Mouse (Mus musculus) spleen, postnatal 4 days (tissue): Measurements from ENCODE around the gene Kmo.

Experiments
- DNase-seq, 2 experiments: peaks; one replicate each; pipeline ENCODE4 v3.0.0; 2022; ENCODE audit warnings: low spot score in 2 of 2

Gene Kmo

GRCm38 (mm10) chr1:175631721-175632221 is 11.6 kb downstream of the Kmo start:
- no peak for DNase-seq

GRCm38 (mm10) chr1:175632470-175632869 is 12.3 kb downstream of the Kmo start:
- no peak for DNase-seq

GRCm38 (mm10) chr1:175637677-175638076 is 17.5 kb downstream of the Kmo start:
- DNase-seq: no peak

- DNase-seq: no peak
Observed at GRCm38 (mm10) chr1:175639072-175639471, 18.9 kb downstream of the Kmo start.

GRCm38 (mm10) chr1:175640435-175641150 is 20.4 kb downstream of the Kmo start:
- DNase-seq: no peak

GRCm38 (mm10) chr1:175643496-175644265 is 23.5 kb downstream of the Kmo start:
- no peak for DNase-seq

GRCm38 (mm10) chr1:175646952-175647351 is 26.8 kb downstream of the Kmo start:
- DNase-seq: no peak

GRCm38 (mm10) chr1:175648615-175649014 is 28.4 kb downstream of the Kmo start:
- DNase-seq: no peak

GRCm38 (mm10) chr1:175659900-175660299 is 39.7 kb downstream of the Kmo start:
- DNase-seq: no peak

- no peak for DNase-seq
Observed at GRCm38 (mm10) chr1:175668666-175669405, 48.7 kb downstream of the Kmo start.

GRCm38 (mm10) chr1:175669456-175669855 is 49.3 kb downstream of the Kmo start:
- DNase-seq: no peak

GRCm38 (mm10) chr1:175670042-175670441 is 49.9 kb downstream of the Kmo start:
- DNase-seq: no peak

GRCm38 (mm10) chr1:175671626-175672025 is 51.4 kb downstream of the Kmo start:
- DNase-seq: no peak

GRCm38 (mm10) chr1:175673563-175674325 is 53.6 kb downstream of the Kmo start:
- no peak for DNase-seq

GRCm38 (mm10) chr1:175675116-175675515 is 54.9 kb downstream of the Kmo start:
- DNase-seq: no peak

GRCm38 (mm10) chr1:175677459-175677858 is 57.3 kb downstream of the Kmo start:
- DNase-seq: no peak

- DNase-seq: peak in 1 of 2 experiments; percentile 12
Observed at GRCm38 (mm10) chr1:175680995-175681394, 60.8 kb downstream of the Kmo start.

- DNase-seq: no peak
Observed at GRCm38 (mm10) chr1:175691686-175692245, 71.6 kb downstream of the Kmo start.

- peak; percentile 98 to 99 for DNase-seq
Observed at GRCm38 (mm10) chr1:175692246-175692996, 72.2 kb downstream of the Kmo start, which contains the start of the genes Opn3 and Chml. Gene Opn3 (minus strand): TSS chr1:175692776. Gene Chml (minus strand): TSS chr1:175692901.

GRCm38 (mm10) chr1:175692997-175693361 is 72.8 kb downstream of the Kmo start:
- DNase-seq: no peak
